Comparison of ENCODE assay signal across 14 mouse cellular contexts in genomic region chr3:89870472-89871271, GRCm38 (mm10). TPM values are rescaled to one million over a fixed set of nuclear protein-coding genes. Genes with fewer than 3 reads are reported as not detected.
DNase-seq lines count a peak whose midpoint lies in the region; ATAC-seq lines count a peak whose summit lies in the region.
"Had no signal": no experiment of that assay in that cellular context is flagged by ENCODE, and none has a peak within 500 bp of the region (broad histone marks: within the 10 kb centered on the region; RNA-seq: fewer than 3 reads in every experiment).

No protein-coding gene starts in this region.

- peaks cover 6% of the 10 kb centered on the region for H3K36me3 ChIP-seq in liver, embryonic 12.5 days
- H3K36me3 ChIP-seq in midbrain, embryonic 13.5 days: no peaks in the 10 kb centered on the region

- H3K27me3 ChIP-seq in liver, embryonic 12.5 days (replicated peaks): peaks cover 4% of the 10 kb centered on the region; the same call in 1 of the 2 replicates
- peaks cover 4% of the 10 kb centered on the region for H3K27me3 ChIP-seq in midbrain, embryonic 13.5 days

- peak overlapping the region; percentile 70 for H3K9ac ChIP-seq in liver, embryonic 12.5 days
- H3K9ac ChIP-seq in midbrain, embryonic 13.5 days (replicated peaks): no peak overlapping the region

- DNase-seq in heart, postnatal 10 days: peak; percentile 41 to 48
- DNase-seq in heart, adult 9 months (ENCODE audit: low spot score in 2 of 2): no peak
- peak; percentile 88 for DNase-seq in thymus, postnatal 0 days (ENCODE audit: low spot score)
- no peak for DNase-seq in adrenal gland, postnatal 4 days (ENCODE audit: low spot score in 2 of 2)
- DNase-seq in frontal cortex, postnatal 10 days (ENCODE audit: low spot score in 2 of 2): no peak
- DNase-seq: adrenal gland, postnatal 10 days; cerebellum, postnatal 25 days; kidney, postnatal 4 days; lung, adult 18-20 months had no signal

- H3K27ac ChIP-seq in liver, embryonic 12.5 days: peak overlapping the region; percentile 97
- H3K27ac ChIP-seq in midbrain, embryonic 13.5 days: no peak overlapping the region

- intact Hi-C loops in heart, postnatal 10 days (cut with DNase I): loop anchor here (5.0 kb wide), 1 partner anchor 67 kb away; no protein-coding TSS in a partner anchor

- H3K9me3 ChIP-seq in liver, embryonic 12.5 days (replicated peaks): peaks cover 6% of the 10 kb centered on the region; the same call in 1 of the 2 replicates
- H3K9me3 ChIP-seq in midbrain, embryonic 13.5 days: 0 out of 2 replicates have a peak, but pooled peaks cover 3% of the 10 kb centered on the region

- 60% methylated on average over 22 of the region's 22 CpGs for WGBS in liver, embryonic 12.5 days (ENCODE audit: insufficient replicate concordance)
- WGBS in midbrain, embryonic 13.5 days: 81% methylated on average over 22 of the region's 22 CpGs

- peak; percentile 26 for ATAC-seq in activated CD4-positive, CD25-positive, alpha-beta regulatory T cell, adult 4 months
- ATAC-seq in liver, embryonic 12.5 days: peak; percentile 59
- ATAC-seq in midbrain, embryonic 13.5 days: no peak
- ATAC-seq: forebrain, embryonic 14.5 days had no signal

- H3K4me1 ChIP-seq in liver, embryonic 12.5 days: peaks cover 63% of the 10 kb centered on the region
- H3K4me1 ChIP-seq in midbrain, embryonic 13.5 days (replicated peaks): peaks cover 10% of the 10 kb centered on the region; the same call in 1 of the 2 replicates

- H3K4me3 ChIP-seq in liver, embryonic 12.5 days: 0 out of 2 replicates have a peak overlapping the region, but pooled peaks have one; percentile 9
- H3K4me3 ChIP-seq in midbrain, embryonic 13.5 days (replicated peaks): no peak overlapping the region
- H3K4me3 ChIP-seq: myocyte had no signal

- H3K4me2 ChIP-seq in liver, embryonic 12.5 days: peak overlapping the region; percentile 63
- H3K4me2 ChIP-seq in midbrain, embryonic 13.5 days (replicated peaks): no peak overlapping the region

RNA-seq across cellular contexts. Expression of gene She, which starts 39.5 kb away (rescaled TPM):
- total RNA-seq in heart, postnatal 10 days (2021): 10 to 100 TPM; 24.8 to 25.3 TPM
- polyA plus RNA-seq in activated CD4-positive, CD25-positive, alpha-beta regulatory T cell, adult 4 months (2017; shearing (Covaris generic)): 10 to 100 TPM in 1 of 2 experiments, 1 to 10 TPM in 1; 8.7 to 10.2 TPM
- polyA plus RNA-seq in liver, embryonic 12.5 days (2016; fragmentation: Nextera tagmentation; extraction: Ambion mirVana): 2.9 and 3.1 TPM in 2 replicates
- polyA plus RNA-seq in thymus, postnatal 0 days (2015; fragmentation: Nextera tagmentation; extraction: Ambion mirVana): 1.0 and 1.1 TPM in 2 replicates
- 10 to 100 TPM; 16.2 to 16.9 TPM for total RNA-seq in adrenal gland, postnatal 4 days (2021)
- 1.1 and 1.6 TPM in 2 replicates for polyA plus RNA-seq in midbrain, embryonic 13.5 days (2015; fragmentation: Nextera tagmentation; extraction: Ambion mirVana)
- polyA plus RNA-seq: myocyte had no signal

RNA-seq across cellular contexts. Expression of gene Il6ra, which starts 42.3 kb away (rescaled TPM):
- total RNA-seq in heart, postnatal 10 days (2021): 1 to 10 TPM; 3.9 to 4.0 TPM
- 10 to 100 TPM; 20.6 to 29.5 TPM for polyA plus RNA-seq in activated CD4-positive, CD25-positive, alpha-beta regulatory T cell, adult 4 months (2017; shearing (Covaris generic))
- polyA plus RNA-seq in liver, embryonic 12.5 days (2016; fragmentation: Nextera tagmentation; extraction: Ambion mirVana): 1.9 and 2.1 TPM in 2 replicates
- polyA plus RNA-seq in thymus, postnatal 0 days (2015; fragmentation: Nextera tagmentation; extraction: Ambion mirVana): 4.1 and 4.2 TPM in 2 replicates
- 1 to 10 TPM; 3.7 to 6.4 TPM for total RNA-seq in adrenal gland, postnatal 4 days (2021)
- 0.44 and 0.46 TPM in 2 replicates for polyA plus RNA-seq in midbrain, embryonic 13.5 days (2015; fragmentation: Nextera tagmentation; extraction: Ambion mirVana)

Comparison
In these comparisons a context has a peak if more than half of its experiments do, and no peak if none do; other contexts are left out.
1. DNase-seq: peak in heart, postnatal 10 days (2 of 2) and thymus, postnatal 0 days (single experiment); none in heart, adult 9 months (0 of 2), adrenal gland, postnatal 4 days (0 of 2) and frontal cortex, postnatal 10 days (0 of 2).